Mouse (Mus musculus): ENCODE measurements at regions not wholly inside any gene's neighbourhood (a gene's known extent, or its start where the extent isn't known, plus 50 kb on each side); places are given as distances from the start of the nearest gene placed in this dataset.

DNA sequence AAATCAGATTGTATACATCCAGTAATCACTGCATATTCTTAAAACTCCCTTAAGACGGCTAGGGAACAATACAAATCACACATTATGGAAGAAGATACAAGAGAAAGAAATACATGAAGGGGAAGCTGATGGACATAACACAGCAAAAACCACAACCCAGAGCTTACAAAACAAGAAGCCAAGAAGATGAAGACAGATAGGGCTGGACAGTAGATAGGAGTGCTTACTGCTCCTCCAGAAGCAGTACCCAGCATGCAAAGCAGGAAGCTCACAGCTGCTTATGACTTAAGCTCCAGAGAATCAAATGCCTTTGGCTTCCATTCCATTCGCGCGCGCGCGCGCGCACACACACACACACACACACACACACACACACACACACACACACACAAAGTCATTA, 131.0 kb upstream of the Slc7a11 start:
- DNase-seq (ENCODE audit: low spot score in 2 of 2): no peak
- intact Hi-C loops (cut with DNase I): no loop called here

DNA sequence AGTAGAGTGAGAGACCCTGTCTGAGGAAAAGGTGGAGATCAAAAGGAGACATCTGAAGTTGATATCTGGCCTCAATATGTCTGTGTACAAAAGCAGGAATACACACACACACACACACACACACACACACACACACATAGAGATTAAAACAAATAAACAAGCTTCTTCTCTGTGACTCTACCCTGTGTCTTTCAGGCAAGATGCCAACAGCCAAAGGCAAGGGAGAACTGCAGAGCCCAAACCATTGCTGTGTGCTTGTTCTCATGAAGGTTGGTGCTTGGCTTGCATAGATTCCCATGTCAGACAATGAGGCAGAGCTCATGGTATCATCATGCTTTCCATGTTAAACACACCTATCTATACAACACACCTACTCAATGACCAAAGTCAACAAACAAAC, 126.6 kb upstream of the Slc7a11 start:
- DNase-seq (ENCODE audit: low spot score in 2 of 2): no peak
- intact Hi-C loops (cut with DNase I): no loop called here

DNA sequence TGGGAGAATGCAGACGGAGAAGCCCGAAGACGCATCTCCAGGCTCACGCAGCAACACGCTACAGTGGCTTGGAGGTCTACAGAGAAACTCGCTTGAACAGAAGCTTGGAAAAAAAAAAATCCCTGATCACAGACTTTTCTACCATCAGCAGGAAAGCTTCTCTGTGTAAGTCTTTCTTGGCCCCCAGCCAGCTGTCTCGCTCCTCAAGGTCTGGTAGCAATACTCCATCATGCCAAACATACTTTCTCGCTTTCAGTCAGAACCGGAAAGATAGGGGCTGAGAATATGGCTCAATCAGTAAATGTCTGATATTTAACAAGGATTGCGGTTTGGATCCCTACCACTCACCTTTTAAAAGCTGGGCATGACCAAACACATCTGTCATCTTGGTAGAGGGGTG, 126.2 kb upstream of the Slc7a11 start:
- intact Hi-C loops (cut with DNase I): no loop called here
- peak; percentile 43 to 53 for DNase-seq (ENCODE audit: low spot score in 2 of 2)

DNA sequence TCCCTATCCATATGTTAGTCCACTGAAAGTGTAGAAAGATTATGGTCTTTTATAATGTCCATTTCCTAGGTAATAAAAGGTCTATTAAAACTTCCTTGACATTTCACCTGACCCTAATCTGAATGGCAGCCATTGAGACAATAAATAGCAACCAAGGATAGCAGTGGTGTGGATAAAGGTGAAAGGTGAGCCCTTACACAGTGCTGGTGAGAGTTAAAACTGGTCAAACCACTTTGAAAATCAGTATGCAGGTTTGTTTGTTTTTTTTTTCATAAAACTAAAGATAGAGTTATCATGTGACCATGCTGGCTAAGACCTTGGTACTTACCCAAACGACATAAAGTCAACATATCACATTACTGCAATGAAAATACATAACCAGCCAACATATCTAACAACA, 110.7 kb upstream of the Slc7a11 start:
- no peak for DNase-seq (ENCODE audit: low spot score in 2 of 2)
- intact Hi-C loops (cut with DNase I): no loop called here

DNA sequence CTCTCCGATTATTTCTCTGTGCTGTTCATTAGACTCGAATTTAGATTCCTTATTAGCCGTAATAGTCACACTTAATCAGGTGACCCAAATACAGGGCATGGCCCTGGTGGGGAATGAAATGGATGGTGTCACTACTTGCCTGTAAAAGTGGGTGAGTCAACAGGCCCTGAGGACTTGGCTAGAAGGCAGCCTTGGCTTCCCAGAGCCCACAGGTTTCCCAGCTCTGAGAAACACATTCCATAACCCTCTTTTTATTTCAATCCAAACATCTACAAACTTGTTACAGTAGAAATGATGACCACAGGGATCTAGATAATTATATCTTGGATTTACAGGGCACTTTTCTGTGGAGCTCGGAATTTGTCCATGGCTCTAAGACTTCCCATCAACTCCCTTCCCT, 105.2 kb upstream of the Slc7a11 start:
- DNase-seq (ENCODE audit: low spot score in 2 of 2): no peak
- intact Hi-C loops (cut with DNase I): no loop called here

DNA sequence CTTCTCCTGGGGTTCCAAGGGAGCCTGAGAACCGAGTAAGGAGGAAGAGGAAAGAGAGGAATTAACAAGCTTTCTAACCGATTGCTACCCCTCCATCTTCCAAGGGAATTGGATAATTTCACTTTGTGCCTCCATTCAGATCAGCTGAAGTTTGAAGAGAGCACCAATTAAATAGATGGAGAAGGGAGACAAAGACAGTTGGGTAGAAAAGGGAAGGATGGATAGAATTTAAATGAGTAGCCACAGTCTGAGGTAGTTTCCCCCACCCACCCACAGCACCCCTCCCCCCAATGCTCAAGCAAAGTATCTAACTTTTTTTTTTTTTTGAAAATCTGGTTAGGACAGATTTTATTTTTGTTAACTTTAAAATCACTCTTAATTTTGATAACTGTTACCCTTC, 87.2 kb upstream of the Slc7a11 start:
- intact Hi-C loops (cut with DNase I): no loop called here

DNA sequence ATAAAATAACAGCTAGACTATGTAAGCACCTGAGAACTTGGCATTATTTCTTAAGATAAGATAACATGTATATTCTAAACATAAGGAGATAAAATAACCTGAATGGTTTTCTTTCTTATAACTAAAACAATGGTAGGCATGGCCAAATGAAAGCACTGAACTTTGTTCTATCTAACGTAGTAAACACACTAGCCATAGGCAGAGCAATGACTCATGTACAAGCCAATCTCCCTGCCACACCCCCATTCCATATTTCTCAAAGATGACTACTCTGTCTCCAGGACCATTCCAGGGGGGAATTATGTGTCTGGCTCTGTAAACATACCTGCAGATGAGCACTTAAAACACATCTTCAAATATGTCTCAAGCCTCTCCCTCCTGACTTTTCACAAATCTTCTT, 80.6 kb upstream of the Slc7a11 start:
- no peak for DNase-seq (ENCODE audit: low spot score in 2 of 2)
- intact Hi-C loops (cut with DNase I): no loop called here

More for the DNA sequence above, 87.2 kb upstream of the Slc7a11 start:
- DNase-seq (ENCODE audit: low spot score in 2 of 2): no peak

DNA sequence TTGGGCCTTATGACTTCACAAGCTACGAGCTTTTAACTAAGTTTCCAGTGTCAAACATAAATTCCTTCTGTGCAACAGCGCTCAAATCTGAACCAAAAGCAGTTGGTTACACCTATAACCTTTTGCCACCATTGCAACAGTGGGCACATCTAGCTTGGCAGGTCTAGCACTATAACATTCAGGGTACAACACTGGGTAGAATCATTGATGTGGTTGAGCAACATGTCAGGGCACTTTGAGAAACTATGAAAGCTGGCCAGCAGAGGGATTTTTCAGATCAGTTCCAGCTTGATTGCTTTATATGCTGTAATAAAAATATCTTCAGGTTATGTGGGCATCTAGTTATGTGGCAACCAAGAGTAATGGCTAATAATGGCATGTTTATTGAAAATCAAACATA, 63.8 kb upstream of the Slc7a11 start:
- no peak for DNase-seq (ENCODE audit: low spot score in 2 of 2)

More for the DNA sequence above, 63.8 kb upstream of the Slc7a11 start:
- intact Hi-C loops (cut with DNase I): no loop called here
